ENCODE assay signal across 21 mouse cellular contexts in the genomic region with DNA sequence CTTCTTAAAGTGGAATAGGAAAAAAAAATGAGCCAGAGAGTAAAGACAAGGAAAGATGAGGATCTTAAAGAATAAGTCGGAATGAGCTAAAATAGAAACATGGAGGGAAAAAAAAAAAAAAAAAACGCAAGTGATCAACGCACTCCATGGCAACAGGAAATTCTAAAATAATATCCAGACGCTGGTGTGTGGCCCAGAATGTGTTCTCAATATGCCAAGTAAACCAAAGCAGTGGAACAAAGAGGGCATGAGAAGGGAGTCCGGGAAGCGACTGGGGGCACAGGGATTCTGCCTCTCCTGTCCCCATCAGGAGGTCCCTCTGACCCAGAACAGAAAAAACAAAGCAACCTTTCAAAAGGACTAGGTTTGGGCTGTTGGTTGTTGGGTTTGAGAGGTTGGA.
A peak's percentile ranks its signal among the peaks of the same experiment; 100 is the strongest.
DNase-seq lines count a peak whose midpoint lies in the region; ATAC-seq lines count a peak whose summit lies in the region.
"Had no signal": no experiment of that assay in that cellular context is flagged by ENCODE, and none has a peak within 500 bp of the region (broad histone marks: within the 10 kb centered on the region; RNA-seq: fewer than 3 reads in every experiment).

No protein-coding gene starts in this region.

- peak; percentile 17 for DNase-seq in embryo, embryonic 10.5 days (ENCODE audit: low spot score)
- DNase-seq in embryo, embryonic 9.5 days (ENCODE audit: extremely low spot score): no peak
- peak; percentile 16 to 53 for DNase-seq in left cerebral cortex, postnatal 14 days (ENCODE audit: low spot score in 2 of 2)
- DNase-seq in left cerebral cortex, adult 8-10 months (ENCODE audit: low spot score in 2 of 2): no peak
- peak; percentile 19 to 41 for DNase-seq in cerebellum, postnatal 25 days
- peak; percentile 56 for DNase-seq in layer of hippocampus, adult 9-11 months
- no peak for DNase-seq in urinary bladder, adult 18-20 months (ENCODE audit: low spot score in 2 of 2)
- DNase-seq: B cell, adult 2 months; gastrocnemius, postnatal 25 days; heart, postnatal 14 days; kidney, adult 18-20 months; kidney, postnatal 14 days; liver; lung, adult 18-20 months; thymus, postnatal 36 days had no signal

- no peak for ATAC-seq in neural tube, embryonic 15.5 days (ENCODE audit: low FRiP score)
- ATAC-seq: hindbrain, embryonic 16.5 days; midbrain, embryonic 16.5 days; Patski had no signal

- intact Hi-C loops in left cerebral cortex, postnatal 14 days (cut with DNase I): loop anchor here (10.0 kb wide), 1 partner anchor 94 kb away; no protein-coding TSS in a partner anchor

- H3K4me2 ChIP-seq in neural tube, embryonic 15.5 days: no peak overlapping the region
- H3K4me2 ChIP-seq: stomach, embryonic 15.5 days had no signal

- H3K27ac ChIP-seq in neural tube, embryonic 15.5 days (replicated peaks): no peak overlapping the region
- H3K27ac ChIP-seq: heart, embryonic 10.5 days; stomach, embryonic 15.5 days had no signal

- no peaks in the 10 kb centered on the region for H3K36me3 ChIP-seq in neural tube, embryonic 15.5 days
- H3K36me3 ChIP-seq: heart, embryonic 10.5 days; stomach, embryonic 15.5 days had no signal

- no peaks in the 10 kb centered on the region for H3K9me3 ChIP-seq in neural tube, embryonic 15.5 days (replicated peaks)
- H3K9me3 ChIP-seq: heart, embryonic 10.5 days; stomach, embryonic 15.5 days had no signal

- no peak overlapping the region for H3K9ac ChIP-seq in neural tube, embryonic 15.5 days (replicated peaks)
- H3K9ac ChIP-seq: stomach, embryonic 15.5 days had no signal

- no peaks in the 10 kb centered on the region for H3K4me1 ChIP-seq in neural tube, embryonic 15.5 days
- H3K4me1 ChIP-seq: heart, embryonic 10.5 days; stomach, embryonic 15.5 days had no signal

- H3K4me3 ChIP-seq in neural tube, embryonic 15.5 days (replicated peaks): no peak overlapping the region
- H3K4me3 ChIP-seq: heart, embryonic 10.5 days; stomach, embryonic 15.5 days had no signal

- WGBS in neural tube, embryonic 15.5 days: 80% methylated on average over 6 of the region's 6 CpGs

- no peaks in the 10 kb centered on the region for H3K27me3 ChIP-seq in neural tube, embryonic 15.5 days (replicated peaks)
- H3K27me3 ChIP-seq: stomach, embryonic 15.5 days had no signal

Comparison
In these comparisons a context has a peak if more than half of its experiments do, and no peak if none do; other contexts are left out.
1. DNase-seq: peak in embryo, embryonic 10.5 days (single experiment), left cerebral cortex, postnatal 14 days (2 of 2), cerebellum, postnatal 25 days (2 of 2) and layer of hippocampus, adult 9-11 months (single experiment); none in embryo, embryonic 9.5 days (single experiment), left cerebral cortex, adult 8-10 months (0 of 2) and urinary bladder, adult 18-20 months (0 of 2).